ENCODE assay signal across 8 mouse cellular contexts in genomic region chr11:40927168-40927567, GRCm38 (mm10).
DNase-seq lines count a peak whose midpoint lies in the region; ATAC-seq and TF ChIP-seq lines count a peak whose summit lies in the region.

No protein-coding gene starts in this region.

- WGBS in heart, adult 2 months = 2% methylated on average over 12 of the region's 12 CpGs

- no peaks in the 10 kb centered on the region for H3K36me3 ChIP-seq in heart, adult 2 months (ENCODE audit: control insufficient read depth, insufficient read depth, low read length)
- H3K36me3 ChIP-seq in myocyte (ENCODE audit: control insufficient read depth, insufficient read depth) = no peaks in the 10 kb centered on the region

- H3K9ac ChIP-seq in heart, adult 2 months (ENCODE audit: low read depth, low read length) = no peak overlapping the region

- no peak for TF ChIP-seq EP300 in heart, adult 2 months (IDR thresholded peaks at IDR 0.05; ENCODE audit: insufficient read depth, low read depth, low read length)

- peak overlapping the region; percentile 71 for H3K4me2 ChIP-seq in myocyte (ENCODE audit: low read depth)

- peak; percentile 79 for TF ChIP-seq CTCF in heart, adult 2 months (IDR thresholded peaks at IDR 0.05)

- H3K27ac ChIP-seq in heart, adult 2 months = no peak overlapping the region

- no peak overlapping the region for H3ac ChIP-seq in myocyte (ENCODE audit: control insufficient read depth, insufficient read length)

- no peaks in the 10 kb centered on the region for H3K27me3 ChIP-seq in heart, adult 2 months (ENCODE audit: control insufficient read depth, insufficient read depth, low read length)
- no peaks in the 10 kb centered on the region for H3K27me3 ChIP-seq in myocyte (ENCODE audit: control insufficient read depth, insufficient read depth, insufficient read length)

- H3K79me2 ChIP-seq in heart, adult 2 months (replicated peaks; ENCODE audit: control insufficient read depth, insufficient read depth, low read length) = no peaks in the 10 kb centered on the region
- H3K79me2 ChIP-seq in myocyte (ENCODE audit: control insufficient read depth, insufficient read depth) = no peaks in the 10 kb centered on the region

- ATAC-seq in frontal cortex, adult (ENCODE audit: low TSS enrichment) = peak; percentile 96

- H3K4me1 ChIP-seq in heart, adult 2 months (ENCODE audit: control insufficient read depth, insufficient read depth, low read length) = no peaks in the 10 kb centered on the region

- no peak for TF ChIP-seq POLR2A in heart, adult 2 months (IDR thresholded peaks at IDR 0.05; ENCODE audit: insufficient read depth, low read depth, low read length)
- TF ChIP-seq POLR2A in myocyte (IDR thresholded peaks at IDR 0.05; ENCODE audit: insufficient read length, low read depth) = no peak

- 0 out of 2 replicates have a peak overlapping the region, but pooled peaks have one; percentile 13 for H3K4me3 ChIP-seq in heart, adult 2 months
- H3K4me3 ChIP-seq in myocyte = no peak overlapping the region

- intact Hi-C loops in heart, adult 2 months (cut with DNase I) = loop anchor here (5.0 kb wide), 2 partner anchors 150 to 1140 kb away; no protein-coding TSS in a partner anchor
- intact Hi-C loops in heart, postnatal 25 days (cut with DNase I) = no loop called here
- intact Hi-C loops in left cerebral cortex, postnatal 36 days (cut with DNase I) = loop anchor here (2.0 kb wide), 1 partner anchor 1142 kb away; no protein-coding TSS in a partner anchor

- peak; percentile 15 to 34 for DNase-seq in heart, adult 2 months
- no peak for DNase-seq in heart, postnatal 25 days (ENCODE audit: low spot score)
- peak; percentile 77 for DNase-seq in cerebellum, adult 8-10 months
- peak; percentile 3 for DNase-seq in kidney, adult 11 months
- DNase-seq in left cerebral cortex, postnatal 36 days (ENCODE audit: low spot score in 2 of 2) = peak; percentile 62 to 74
- no peak for DNase-seq in spleen, postnatal 4 days (ENCODE audit: low spot score in 2 of 2)

TF ChIP-seq in myocyte, 11 proteins besides CTCF, POLR2A, EP300 and RAD21:
- no peak for TF ChIP-seq TCF3 (IDR thresholded peaks at IDR 0.05; ENCODE audit: insufficient read length, low read depth)
- no peak for TF ChIP-seq POLR2AphosphoS2 (IDR thresholded peaks at IDR 0.05; ENCODE audit: insufficient read length, low read depth)
- TF ChIP-seq REST (IDR thresholded peaks at IDR 0.05; ENCODE audit: insufficient read depth, insufficient read length) = no peak
- TF ChIP-seq MYOD1 (IDR thresholded peaks at IDR 0.05; ENCODE audit: control insufficient read depth in 1 of 3, insufficient read length in 2 of 3, low read depth in 2 of 3) = no peak
- no peak for TF ChIP-seq E2F4 (IDR thresholded peaks at IDR 0.05; ENCODE audit: insufficient read depth)
- TF ChIP-seq SRF (IDR thresholded peaks at IDR 0.05; ENCODE audit: control insufficient read depth, insufficient read length, low read depth) = no peak
- no peak for TF ChIP-seq USF1 (IDR thresholded peaks at IDR 0.05; ENCODE audit: low read depth)
- TF ChIP-seq TCF12 (IDR thresholded peaks at IDR 0.05; ENCODE audit: insufficient read depth, poor library complexity, severe bottlenecking) = no peak
- TF ChIP-seq CEBPB (IDR thresholded peaks at IDR 0.05; ENCODE audit: insufficient read depth, poor library complexity, severe bottlenecking) = no peak
- no peak for TF ChIP-seq MYOG (IDR thresholded peaks at IDR 0.05; ENCODE audit: control insufficient read depth in 1 of 3, insufficient read depth in 1 of 3, insufficient read length in 2 of 3, low read depth in 2 of 3)

Comparison
In these comparisons a context has a peak if more than half of its experiments do, and no peak if none do; other contexts are left out.
1. DNase-seq: peak in heart, adult 2 months (2 of 2), cerebellum, adult 8-10 months (single experiment), kidney, adult 11 months (single experiment) and left cerebral cortex, postnatal 36 days (2 of 2); none in heart, postnatal 25 days (single experiment) and spleen, postnatal 4 days (0 of 2).